Mouse (Mus musculus) midbrain, postnatal 0 days (tissue): ENCODE results near the gene Zfp597. TPM values are rescaled to one million over a fixed set of nuclear protein-coding genes. Genes with fewer than 3 reads are reported as not detected.
"Not testable (repeated sequence)": the region's sequence is repeated elsewhere in the genome, so short reads cannot be mapped to it uniquely, and the experiment has no call there.

Experiments
- ATAC-seq: fragments of 200-750 bp; cut with Nextera tagmentation; 2 replicates; pipeline ENCODE4 v1.8.0; 2017; ENCODE audit warnings: moderate number of reproducible peaks, mild to moderate bottlenecking, moderate TSS enrichment, moderate library complexity; ENCODE audit not compliant: low FRiP score
- DNase-seq: peaks from one replicate; pipeline ENCODE4 v3.0.0-alpha.2; 2015; ENCODE audit warnings: low spot score
- H3K27ac ChIP-seq: fragments of 300-500 bp; sonication (generic); 2 replicates; pipeline ENCODE4 v1.5.1; 2014; ENCODE audit warnings: low read depth, mild to moderate bottlenecking, low read length, mixed read lengths
- H3K27me3 ChIP-seq: fragments of 300-500 bp; sonication (generic); 2 replicates; pipeline ENCODE4 v1.6.1; 2014; ENCODE audit warnings: low read length, control low read depth, mixed read lengths; ENCODE audit not compliant: insufficient read depth
- H3K36me3 ChIP-seq: fragments of 300-500 bp; sonication (generic); 2 replicates; pipeline ENCODE4 v1.6.1; 2014; ENCODE audit warnings: low read length, control low read depth, mixed read lengths; ENCODE audit not compliant: insufficient read depth
- H3K4me1 ChIP-seq: fragments of 300-500 bp; sonication (generic); 2 replicates; pipeline ENCODE4 v1.6.1; 2014; ENCODE audit warnings: mild to moderate bottlenecking, control low read depth, antibody characterized with exemption, low read length, mixed read lengths; ENCODE audit not compliant: insufficient read depth
- H3K4me2 ChIP-seq: fragments of 300-500 bp; sonication (generic); 2 replicates; pipeline ENCODE4 v1.6.1; 2014; ENCODE audit warnings: low read depth, mild to moderate bottlenecking, low read length, mixed read lengths; ENCODE audit not compliant: poor library complexity, severe bottlenecking
- H3K4me3 ChIP-seq: fragments of 300-500 bp; sonication (generic); 2 replicates; pipeline ENCODE4 v1.5.1; 2014; ENCODE audit warnings: low read depth, mild to moderate bottlenecking, low read length, moderate library complexity
- H3K9ac ChIP-seq: fragments of 300-500 bp; sonication (generic); replicated peaks from 2 replicates; pipeline ENCODE4 v1.6.1; 2014; ENCODE audit warnings: mild to moderate bottlenecking, low read length, moderate library complexity, mixed read lengths; ENCODE audit not compliant: poor library complexity, severe bottlenecking
- H3K9me3 ChIP-seq: fragments of 300-500 bp; sonication (generic); 2 replicates; pipeline ENCODE4 v1.6.1; 2016; ENCODE audit warnings: low read length, control low read depth
- CTCF ChIP-seq: IDR thresholded peaks from 2 replicates; pipeline ENCODE4 v1.5.1; 2016; ENCODE audit warnings: antibody characterized with exemption, mild to moderate bottlenecking
- WGBS: fragments of 180-500 bp; shearing (Covaris S2); extraction: QIAGEN DNeasy Blood & Tissue Kit; methylation state at CpG from one replicate; pipeline ENCODE4 v1.1.7; 2014; 5-methylcytosine and 5-hydroxymethylcytosine counted together
- microRNA-seq: library from miRNA; unstranded; fragments of <30 nt; microRNA quantifications from one replicate; pipeline ENCODE4, GENCODE M21; 2016; ENCODE audit warnings: borderline number of aligned reads
- polyA plus RNA-seq: library from polyadenylated mRNA; unstranded; fragments of >200 nt; fragmentation: Nextera tagmentation; extraction: Ambion mirVana; gene quantifications from 2 replicates; pipeline ENCODE4 v1.2.1, GENCODE M21; 2015
- total RNA-seq: library from RNA; depleted of rRNA; stranded (reverse); fragments of >200 nt; gene quantifications from 2 replicates; pipeline ENCODE4 v1.2.3, GENCODE M21; 2014; rRNA removed

The Zfp597 gene
- total and polyA plus RNA-seq, 2 experiments from 2014 or later, result 14.9 to 43.4 TPM

DNA sequence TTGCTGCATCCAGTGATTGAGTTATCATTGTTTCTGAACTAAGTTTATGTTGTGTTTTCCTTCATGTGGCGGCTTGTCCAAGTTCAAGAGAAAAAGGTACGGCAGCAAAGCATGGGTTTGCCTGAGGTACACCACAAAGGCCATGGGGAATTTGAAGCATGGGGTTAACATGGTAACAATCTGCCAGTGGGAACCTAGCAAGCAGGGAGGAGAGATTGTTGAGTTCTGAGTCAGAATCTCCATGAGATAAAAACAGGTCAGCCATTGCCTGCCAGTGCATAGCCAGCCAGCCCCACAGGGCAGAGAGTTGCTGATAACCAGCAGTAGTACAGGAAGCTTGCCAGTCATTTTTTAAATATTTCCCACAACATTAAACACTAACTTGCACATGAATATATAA is 64.2 kb downstream of the Zfp597 start:
- Histone ChIP-seq H3K9me3 (no peaks in the 10 kb centered on the region), H3K9ac (no peak overlapping the region), H3K4me3 (no peak overlapping the region), H3K27ac (no peak overlapping the region), H3K36me3 (no peaks in the 10 kb centered on the region), H3K4me2 (no peak overlapping the region), H3K27me3 (no peaks in the 10 kb centered on the region), H3K4me1 (no peaks in the 10 kb centered on the region)
- 91% methylated on average over 2 of the region's 2 CpGs for WGBS
- DNase-seq, result no peak
- ATAC-seq, result no peak
- no peak for TF ChIP-seq CTCF

DNA sequence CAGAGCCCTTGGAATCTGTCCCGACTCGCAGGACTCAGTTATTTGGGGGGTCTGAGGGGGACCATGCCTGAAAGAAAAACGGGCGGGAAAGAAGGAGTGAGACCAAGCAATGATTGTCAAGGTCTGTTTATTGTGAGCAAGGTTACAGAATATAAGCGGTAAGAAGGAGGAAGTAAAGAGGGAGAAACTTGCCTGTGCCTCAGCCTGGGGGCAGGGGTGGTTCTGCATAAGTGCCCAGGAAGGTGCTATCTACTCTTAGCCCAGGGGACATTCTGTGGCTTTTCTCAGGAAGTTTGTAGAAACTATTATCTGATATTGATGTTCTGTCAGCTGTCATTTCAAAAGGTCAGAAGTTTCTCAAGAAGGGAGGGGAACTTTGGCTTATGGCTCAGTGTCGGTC is 69.7 kb downstream of the Zfp597 start:
- not testable (repeated sequence) for H3K9ac ChIP-seq, H3K9me3 ChIP-seq, H3K27me3 ChIP-seq, H3K36me3 ChIP-seq, DNase-seq, H3K4me2 ChIP-seq, ATAC-seq, H3K4me1 ChIP-seq, H3K27ac ChIP-seq, H3K4me3 ChIP-seq
- 83% methylated on average over 6 of the region's 6 CpGs for WGBS

Small RNAs within 50 kb of the gene (microRNA-seq; reads per million reads assigned to microRNA genes)
- gene Gm23493, result not detected

Other genes starting within 250 kb of the Zfp597 start
- gene Mefv, start 166.5 kb downstream of the Zfp597 start, total RNA-seq, result not detected in 2 replicates
- not detected in 2 replicates for gene Mefv, start 166.5 kb downstream of the Zfp597 start, polyA plus RNA-seq
- 22.9 and 27.9 TPM in 2 replicates for gene Zfp263, start 140.5 kb downstream of the Zfp597 start, total RNA-seq
- 36.2 and 39.4 TPM in 2 replicates for gene Zfp263, start 140.5 kb downstream of the Zfp597 start, polyA plus RNA-seq
- not detected in 2 replicates for gene Olfr15, start 53.7 kb downstream of the Zfp597 start, total RNA-seq
- not detected in 2 replicates for gene Olfr15, start 53.7 kb downstream of the Zfp597 start, polyA plus RNA-seq
- 3.8 and 4.0 TPM in 2 replicates for gene Zfp174, start 37.3 kb downstream of the Zfp597 start, total RNA-seq
- 1.9 and 2.0 TPM in 2 replicates for gene Zfp174, start 37.3 kb downstream of the Zfp597 start, polyA plus RNA-seq
- gene Naa60, start 12.2 kb downstream of the Zfp597 start, total RNA-seq, result 87.9 and 95.8 TPM in 2 replicates
- gene Naa60, start 12.2 kb downstream of the Zfp597 start, polyA plus RNA-seq, result 102 and 106 TPM in 2 replicates
- 0.93 TPM in 1 of 2 replicates, not detected in the other for gene Gm20695, start 87 bp upstream of the Zfp597 start, total RNA-seq
- 1.6 and 2.8 TPM in 2 replicates for gene Gm20695, start 87 bp upstream of the Zfp597 start, polyA plus RNA-seq
- 8.9 and 9.9 TPM in 2 replicates for gene 1700037C18Rik, start 24.1 kb upstream of the Zfp597 start, total RNA-seq
- 13.3 and 13.4 TPM in 2 replicates for gene 1700037C18Rik, start 24.1 kb upstream of the Zfp597 start, polyA plus RNA-seq
- gene Cluap1, start 24.2 kb upstream of the Zfp597 start, total RNA-seq, result 24.7 and 30.1 TPM in 2 replicates
- 44.9 and 49.6 TPM in 2 replicates for gene Cluap1, start 24.2 kb upstream of the Zfp597 start, polyA plus RNA-seq
- 0.61 and 0.93 TPM in 2 replicates for gene Nlrc3, start 92.1 kb upstream of the Zfp597 start, total RNA-seq
- 0.43 and 0.47 TPM in 2 replicates for gene Nlrc3, start 92.1 kb upstream of the Zfp597 start, polyA plus RNA-seq
- gene Slx4, start 119.2 kb upstream of the Zfp597 start, total RNA-seq, result 48.4 and 61.4 TPM in 2 replicates
- gene Slx4, start 119.2 kb upstream of the Zfp597 start, polyA plus RNA-seq, result 19.3 and 20.2 TPM in 2 replicates
- gene Dnase1, start 152.4 kb upstream of the Zfp597 start, total RNA-seq, result not detected in 2 replicates
- 2.0 and 3.3 TPM in 2 replicates for gene Dnase1, start 152.4 kb upstream of the Zfp597 start, polyA plus RNA-seq
- 37.7 and 50.3 TPM in 2 replicates for gene Trap1, start 193.3 kb upstream of the Zfp597 start, total RNA-seq
- gene Trap1, start 193.3 kb upstream of the Zfp597 start, polyA plus RNA-seq, result 45.0 and 53.1 TPM in 2 replicates